Mouse (Mus musculus) heart, postnatal 0 days (tissue): ENCODE data around the gene Megf11. TPM values are rescaled to one million over a fixed set of nuclear protein-coding genes. Genes with fewer than 3 reads are reported as not detected.
"Not testable (repeated sequence)": the region's sequence is repeated elsewhere in the genome, so short reads cannot be mapped to it uniquely, and the experiment has no call there.

Source experiments
- ATAC-seq: fragments of 200-750 bp; cut with Nextera tagmentation; 2 replicates; pipeline ENCODE4 v1.8.0; 2017; ENCODE audit warnings: low read depth, moderate number of reproducible peaks, moderate library complexity; ENCODE audit not compliant: insufficient read depth
- DNase-seq: peaks from one replicate; pipeline ENCODE4 v3.0.0-alpha.2; 2016; ENCODE audit warnings: low spot score
- H3K27ac ChIP-seq: fragments of 300-500 bp; sonication (generic); 2 replicates; pipeline ENCODE4 v1.5.1; 2014; ENCODE audit warnings: low read depth, mild to moderate bottlenecking
- H3K27me3 ChIP-seq: fragments of 300-500 bp; sonication (generic); 2 replicates; pipeline ENCODE4 v1.6.1; 2014; ENCODE audit warnings: low read length, mixed read lengths; ENCODE audit not compliant: control insufficient read depth, insufficient read depth
- H3K36me3 ChIP-seq: fragments of 300-500 bp; sonication (generic); replicated peaks from 2 replicates; pipeline ENCODE4 v1.6.1; 2014; ENCODE audit warnings: low read length, mixed read lengths; ENCODE audit not compliant: control insufficient read depth, insufficient read depth
- H3K4me1 ChIP-seq: fragments of 300-500 bp; sonication (generic); 2 replicates; pipeline ENCODE4 v1.6.1; 2014; ENCODE audit warnings: antibody characterized with exemption; ENCODE audit not compliant: control insufficient read depth, insufficient read depth
- H3K4me2 ChIP-seq: fragments of 300-500 bp; sonication (generic); 2 replicates; pipeline ENCODE4 v1.6.1; 2014; ENCODE audit warnings: low read depth, mild to moderate bottlenecking, low read length, moderate library complexity
- H3K4me3 ChIP-seq: fragments of 300-500 bp; sonication (generic); 2 replicates; pipeline ENCODE4 v1.5.1; 2014; ENCODE audit warnings: low read depth, low read length
- H3K9ac ChIP-seq: fragments of 300-500 bp; sonication (generic); replicated peaks from 2 replicates; pipeline ENCODE4 v1.6.1; 2014; ENCODE audit warnings: low read depth, low read length, mixed read lengths
- H3K9me3 ChIP-seq: fragments of 300-500 bp; sonication (generic); replicated peaks from 2 replicates; pipeline ENCODE4 v1.6.1; 2016; ENCODE audit warnings: low read length; ENCODE audit not compliant: control insufficient read depth
- CTCF ChIP-seq: IDR thresholded peaks from 2 replicates; pipeline ENCODE4 v1.5.1; 2016; ENCODE audit warnings: antibody characterized with exemption, control low read depth, low read depth
- EP300 ChIP-seq: IDR thresholded peaks from 2 replicates; pipeline ENCODE4 v1.6.1; 2016; ENCODE audit warnings: antibody characterized with exemption, low read depth
- WGBS: fragments of 180-500 bp; shearing (Covaris S2); extraction: QIAGEN DNeasy Blood & Tissue Kit; methylation state at CpG from one replicate; pipeline ENCODE4 v1.1.7; 2014; 5-methylcytosine and 5-hydroxymethylcytosine counted together
- polyA plus RNA-seq: library from polyadenylated mRNA; unstranded; fragments of >200 nt; fragmentation: Nextera tagmentation; extraction: Ambion mirVana; gene quantifications from 2 replicates; pipeline ENCODE4 v1.2.1, GENCODE M21; 2015
- total RNA-seq: library from RNA; depleted of rRNA; stranded (reverse); fragments of >200 nt; gene quantifications from 2 replicates; pipeline ENCODE4 v1.2.3, GENCODE M21; 2014; ENCODE audit warnings: low replicate concordance

Gene Megf11
- total and polyA plus RNA-seq, 2 experiments from 2014 or later = 0.18 to 0.23 TPM

GRCm38 (mm10) chr9:64719526-64720163, 334.2 kb downstream of the Megf11 start:
- TF ChIP-seq CTCF (no peak), EP300 (no peak)
- Histone ChIP-seq H3K4me2 (no peak overlapping the region), H3K9me3 (no peaks in the 10 kb centered on the region), H3K4me3 (no peak overlapping the region), H3K27me3 (no peaks in the 10 kb centered on the region), H3K4me1 (peaks cover under 1% of the 10 kb centered on the region; the same call in 1 of the 2 replicates), H3K36me3 (peaks cover 41% of the 10 kb centered on the region), H3K9ac (no peak overlapping the region), H3K27ac (no peak overlapping the region)
- no peak for DNase-seq
- ATAC-seq = no peak
- whole genome bisulfite sequencing = 72% methylated on average over 5 of the region's 5 CpGs

- Histone ChIP-seq H3K9me3 (no peaks in the 10 kb centered on the region), H3K4me1 (peaks cover 11% of the 10 kb centered on the region), H3K4me2 (no peak overlapping the region), H3K4me3 (no peak overlapping the region), H3K36me3 (peaks cover 54% of the 10 kb centered on the region), H3K9ac (no peak overlapping the region), H3K27ac (no peak overlapping the region), H3K27me3 (no peaks in the 10 kb centered on the region)
- WGBS = 93% methylated on average over 5 of the region's 5 CpGs
- ATAC-seq (no peak), DNase-seq (no peak)
- TF ChIP-seq CTCF = no peak
- TF ChIP-seq EP300 = no peak
These were observed 341.0 kb downstream of the Megf11 start for GRCm38 (mm10) chr9:64726454-64726853.

- ATAC-seq = no peak
- 57% methylated on average over 3 of the region's 3 CpGs for WGBS
- H3K36me3 ChIP-seq = peaks cover 21% of the 10 kb centered on the region
These were observed 345.7 kb downstream of the Megf11 start for GRCm38 (mm10) chr9:64731029-64731560.

GRCm38 (mm10) chr9:64734166-64734565, 348.7 kb downstream of the Megf11 start:
- H3K4me1 ChIP-seq = peaks cover 17% of the 10 kb centered on the region
- TF ChIP-seq CTCF = no peak
- TF ChIP-seq EP300 = no peak
- ATAC-seq = no peak
- no peaks in the 10 kb centered on the region for H3K9me3 ChIP-seq
- DNase-seq = no peak
- H3K27ac ChIP-seq = no peak overlapping the region; the same call in 1 of the 2 replicates
- WGBS = 46% methylated on average over 6 of the region's 6 CpGs
- no peaks in the 10 kb centered on the region for H3K27me3 ChIP-seq
- H3K36me3 ChIP-seq = no peaks in the 10 kb centered on the region
- no peak overlapping the region for H3K9ac ChIP-seq
- H3K4me3 ChIP-seq = no peak overlapping the region
- peak overlapping the region; percentile 17; the same call in 1 of the 2 replicates for H3K4me2 ChIP-seq

More at GRCm38 (mm10) chr9:64731029-64731560, 345.7 kb downstream of the Megf11 start:
- Histone ChIP-seq H3K27ac (peak overlapping the region; percentile 46; the same call in 1 of the 2 replicates), H3K4me2 (no peak overlapping the region; the same call in 1 of the 2 replicates), H3K9me3 (no peaks in the 10 kb centered on the region), H3K4me3 (no peak overlapping the region), H3K27me3 (no peaks in the 10 kb centered on the region), H3K4me1 (peaks cover 17% of the 10 kb centered on the region), H3K9ac (no peak overlapping the region)
- DNase-seq = no peak
- TF ChIP-seq EP300 (no peak), CTCF (no peak)

- Histone ChIP-seq H3K4me2 (peak overlapping the region; percentile 29), H3K4me1 (peaks cover 17% of the 10 kb centered on the region)
- not testable (repeated sequence) for H3K36me3 ChIP-seq, H3K9me3 ChIP-seq, H3K27me3 ChIP-seq, H3K27ac ChIP-seq, DNase-seq, ATAC-seq, H3K4me3 ChIP-seq, H3K9ac ChIP-seq
- WGBS = 81% methylated on average over 6 of the region's 7 CpGs
These were observed 349.6 kb downstream of the Megf11 start for GRCm38 (mm10) chr9:64734992-64735391.
